In genomic region chr6:24097400-24097799, GRCm38 (mm10) we compare ENCODE assay signal across 18 mouse cellular contexts.
DNase-seq lines count a peak whose midpoint lies in the region; TF ChIP-seq lines count a peak whose summit lies in the region.
"Had no signal": no experiment of that assay in that cellular context is flagged by ENCODE, and none has a peak within 500 bp of the region (broad histone marks: within the 10 kb centered on the region; RNA-seq: fewer than 3 reads in every experiment).

No protein-coding gene starts in this region.

- TF ChIP-seq CTCF in cerebellum, adult 2 months (IDR thresholded peaks at IDR 0.05; ENCODE audit: borderline replicate concordance, insufficient read depth, low read depth, low read length) = no peak

- TF ChIP-seq POLR2A in cerebellum, adult 2 months (IDR thresholded peaks at IDR 0.05; ENCODE audit: borderline replicate concordance, insufficient read depth, low read length) = no peak

- no peak overlapping the region for H3K4me3 ChIP-seq in cerebellum, adult 2 months (replicated peaks; ENCODE audit: insufficient read depth, low read depth, low read length)
- H3K4me3 ChIP-seq in hindbrain, embryonic 10.5 days = no peak overlapping the region
- H3K4me3 ChIP-seq: embryonic facial prominence, embryonic 13.5 days; forebrain, embryonic 12.5 days; heart, embryonic 10.5 days; hindbrain, embryonic 13.5 days; intestine, embryonic 15.5 days had no signal

- peaks cover 3% of the 10 kb centered on the region; the same call in 1 of the 2 replicates for H3K4me1 ChIP-seq in cerebellum, adult 2 months (ENCODE audit: control insufficient read depth, insufficient read depth, low read length)
- H3K4me1 ChIP-seq in hindbrain, embryonic 10.5 days (replicated peaks) = no peaks in the 10 kb centered on the region
- H3K4me1 ChIP-seq: embryonic facial prominence, embryonic 13.5 days; forebrain, embryonic 12.5 days; heart, embryonic 10.5 days; hindbrain, embryonic 13.5 days; intestine, embryonic 15.5 days had no signal

- H3K27ac ChIP-seq in cerebellum, adult 2 months (ENCODE audit: insufficient read depth, low read length) = no peak overlapping the region
- no peak overlapping the region for H3K27ac ChIP-seq in hindbrain, embryonic 10.5 days
- H3K27ac ChIP-seq: embryonic facial prominence, embryonic 13.5 days; forebrain, embryonic 12.5 days; heart, embryonic 10.5 days; hindbrain, embryonic 13.5 days; intestine, embryonic 15.5 days had no signal

- H3K9me3 ChIP-seq in hindbrain, embryonic 10.5 days = no peaks in the 10 kb centered on the region
- H3K9me3 ChIP-seq: embryonic facial prominence, embryonic 13.5 days; forebrain, embryonic 12.5 days; heart, embryonic 10.5 days; hindbrain, embryonic 13.5 days; intestine, embryonic 15.5 days had no signal

- no peaks in the 10 kb centered on the region for H3K27me3 ChIP-seq in cerebellum, adult 2 months (ENCODE audit: control insufficient read depth, insufficient read depth, low read length)
- no peaks in the 10 kb centered on the region for H3K27me3 ChIP-seq in hindbrain, embryonic 10.5 days (ENCODE audit: insufficient read depth, poor library complexity, severe bottlenecking)
- H3K27me3 ChIP-seq: embryonic facial prominence, embryonic 13.5 days; forebrain, embryonic 12.5 days; hindbrain, embryonic 13.5 days; intestine, embryonic 15.5 days had no signal

- H3K36me3 ChIP-seq in hindbrain, embryonic 10.5 days = no peaks in the 10 kb centered on the region
- H3K36me3 ChIP-seq: embryonic facial prominence, embryonic 13.5 days; forebrain, embryonic 12.5 days; heart, embryonic 10.5 days; hindbrain, embryonic 13.5 days; intestine, embryonic 15.5 days had no signal

- peak; percentile 41 for DNase-seq in cerebellum, adult 11 months
- DNase-seq in cerebellum, adult 2 months = peak; percentile 55 to 87
- DNase-seq in cerebellum, postnatal 10 days = peak; percentile 57 to 62
- no peak for DNase-seq in lung, postnatal 4 days
- DNase-seq in neural tube, embryonic 10.5 days (ENCODE audit: extremely low spot score, low spot score) = no peak
- DNase-seq in hindbrain, embryonic 10.5 days (ENCODE audit: low spot score) = no peak
- no peak for DNase-seq in left cerebral cortex, adult 9 months (ENCODE audit: low spot score in 2 of 2)
- DNase-seq: adrenal gland, postnatal 10 days; gastrocnemius, postnatal 10 days; heart, adult 18-20 months; heart, postnatal 10 days; heart, postnatal 4 days; kidney, adult 18-20 months had no signal

Comparison
In these comparisons a context has a peak if more than half of its experiments do, and no peak if none do; other contexts are left out.
1. DNase-seq: peak in cerebellum, adult 11 months (single experiment), cerebellum, adult 2 months (2 of 2) and cerebellum, postnatal 10 days (2 of 2); none in lung, postnatal 4 days (0 of 2), neural tube, embryonic 10.5 days (single experiment), hindbrain, embryonic 10.5 days (single experiment) and left cerebral cortex, adult 9 months (0 of 2).